Mouse (Mus musculus) thymus, adult 2 months (tissue): ENCODE measurements around the gene Celf2.

ENCODE experiments used
- CTCF ChIP-seq: fragments of 200-500 bp; IDR thresholded peaks from 2 replicates; pipeline ENCODE4 v1.5.1; 2012; ENCODE audit warnings: mild to moderate bottlenecking, control low read depth, low read length, moderate library complexity, borderline replicate concordance; ENCODE audit not compliant: control insufficient read depth, poor library complexity, insufficient read depth; ENCODE audit errors: extremely low read depth
- POLR2A ChIP-seq: fragments of 200-500 bp; IDR thresholded peaks from 2 replicates; pipeline ENCODE4 v1.6.1; 2012; ENCODE audit warnings: mild to moderate bottlenecking, low read length, control low read depth, moderate library complexity; ENCODE audit not compliant: control insufficient read depth, poor library complexity, insufficient read depth; ENCODE audit errors: extremely low read depth

DNA sequence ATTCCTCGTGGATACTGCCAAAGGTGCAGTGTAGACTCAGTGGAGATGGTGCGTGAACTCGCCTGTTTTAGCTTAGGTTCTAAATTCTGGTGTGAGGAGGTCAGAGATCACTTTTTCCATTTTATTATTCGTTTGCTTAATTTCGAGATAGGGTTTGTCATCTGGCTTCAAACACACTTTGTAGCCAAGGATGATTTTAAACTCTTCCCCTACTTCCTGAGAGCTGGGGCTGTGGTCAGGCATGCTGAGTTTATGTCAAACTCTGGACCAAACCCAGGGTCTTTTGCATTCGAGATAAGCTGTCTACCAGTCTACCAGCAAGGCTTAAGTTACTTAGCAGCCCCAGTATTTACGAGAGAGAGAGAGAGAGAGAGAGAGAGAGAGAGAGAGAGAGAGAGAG, 429.3 kb downstream of the Celf2 start:
- no peak for TF ChIP-seq CTCF
- no peak for TF ChIP-seq POLR2A
